Mouse (Mus musculus): ENCODE results near the gene Fas. TPM values are rescaled to one million over a fixed set of nuclear protein-coding genes. Genes with fewer than 3 reads are reported as not detected.

The Fas gene
- polyA plus RNA-seq (2012; fragmentation: generic; extraction: Trizol) = 2.8 TPM

GRCm38 (mm10) chr19:34289948-34290789 lies at the start of gene Fas:
Gene Fas (plus strand): TSS chr19:34290666.
- Histone ChIP-seq H3ac (ENCODE audit: control insufficient read depth, insufficient read length) (no peak within 1 kb of the TSS), H3K79me2 (ENCODE audit: control insufficient read depth, insufficient read depth) (no peaks in the 10 kb centered on the region), H3K36me3 (ENCODE audit: control insufficient read depth, insufficient read depth) (no peaks in the 10 kb centered on the region), H3K27me3 (ENCODE audit: control insufficient read depth, insufficient read depth, insufficient read length) (no peaks in the 10 kb centered on the region), H3K4me2 (ENCODE audit: low read depth) (peak within 1 kb of the TSS; percentile 89), H3K4me3 (peak within 1 kb of the TSS; percentile 41)
- TF ChIP-seq TCF3 (IDR thresholded peaks at IDR 0.05; ENCODE audit: insufficient read length, low read depth) = no peak
- TF ChIP-seq POLR2AphosphoS2 (IDR thresholded peaks at IDR 0.05; ENCODE audit: insufficient read length, low read depth) = peak; percentile 30
- no peak for TF ChIP-seq MYOD1 (IDR thresholded peaks at IDR 0.05; ENCODE audit: control insufficient read depth in 1 of 3, insufficient read length in 2 of 3, low read depth in 2 of 3)
- TF ChIP-seq POLR2A (IDR thresholded peaks at IDR 0.05; ENCODE audit: insufficient read length, low read depth) = peak; percentile 54

- H3K4me3 ChIP-seq = no peak overlapping the region
- no peaks in the 10 kb centered on the region for H3K27me3 ChIP-seq (ENCODE audit: control insufficient read depth, insufficient read depth, insufficient read length)
- no peak overlapping the region for H3ac ChIP-seq (ENCODE audit: control insufficient read depth, insufficient read length)
- no peak overlapping the region for H3K4me2 ChIP-seq (ENCODE audit: low read depth)
- peaks cover 80% of the 10 kb centered on the region for H3K36me3 ChIP-seq (ENCODE audit: control insufficient read depth, insufficient read depth)
- H3K79me2 ChIP-seq (ENCODE audit: control insufficient read depth, insufficient read depth) = no peaks in the 10 kb centered on the region
- peak; percentile 89 for TF ChIP-seq POLR2AphosphoS2 (IDR thresholded peaks at IDR 0.05; ENCODE audit: insufficient read length, low read depth)
- TF ChIP-seq MAX (IDR thresholded peaks at IDR 0.05; ENCODE audit: low read depth) = no peak
- TF ChIP-seq SRF (IDR thresholded peaks at IDR 0.05; ENCODE audit: control insufficient read depth, insufficient read length, low read depth) = no peak
- TF ChIP-seq MYOD1 (IDR thresholded peaks at IDR 0.05; ENCODE audit: control insufficient read depth in 1 of 3, insufficient read length in 2 of 3, low read depth in 2 of 3) = no peak
- TF ChIP-seq USF1 (IDR thresholded peaks at IDR 0.05; ENCODE audit: low read depth) = no peak
- TF ChIP-seq REST (IDR thresholded peaks at IDR 0.05; ENCODE audit: insufficient read depth, insufficient read length) = no peak
- TF ChIP-seq CEBPB (IDR thresholded peaks at IDR 0.05; ENCODE audit: insufficient read depth, poor library complexity, severe bottlenecking) = no peak
- no peak for TF ChIP-seq TCF12 (IDR thresholded peaks at IDR 0.05; ENCODE audit: insufficient read depth, poor library complexity, severe bottlenecking)
- TF ChIP-seq TCF3 (IDR thresholded peaks at IDR 0.05; ENCODE audit: insufficient read length, low read depth) = no peak
- TF ChIP-seq MYOG (IDR thresholded peaks at IDR 0.05; ENCODE audit: control insufficient read depth in 1 of 3, insufficient read depth in 1 of 3, insufficient read length in 2 of 3, low read depth in 2 of 3) = no peak
- peak; percentile 40 for TF ChIP-seq POLR2A (IDR thresholded peaks at IDR 0.05; ENCODE audit: insufficient read length, low read depth)
- no peak for TF ChIP-seq E2F4 (IDR thresholded peaks at IDR 0.05; ENCODE audit: insufficient read depth)
Observed at GRCm38 (mm10) chr19:34241247-34241915, 49.1 kb upstream of the Fas start.

- Histone ChIP-seq H3ac (ENCODE audit: control insufficient read depth, insufficient read length) (no peak overlapping the region), H3K4me2 (ENCODE audit: low read depth) (no peak overlapping the region), H3K4me3 (no peak overlapping the region), H3K79me2 (ENCODE audit: control insufficient read depth, insufficient read depth) (no peaks in the 10 kb centered on the region), H3K36me3 (ENCODE audit: control insufficient read depth, insufficient read depth) (peaks cover 81% of the 10 kb centered on the region), H3K27me3 (ENCODE audit: control insufficient read depth, insufficient read depth, insufficient read length) (no peaks in the 10 kb centered on the region)
- TF ChIP-seq POLR2AphosphoS2 (IDR thresholded peaks at IDR 0.05; ENCODE audit: insufficient read length, low read depth) (peak; percentile 53), POLR2A (IDR thresholded peaks at IDR 0.05; ENCODE audit: insufficient read length, low read depth) (peak; percentile 20), TCF3 (IDR thresholded peaks at IDR 0.05; ENCODE audit: insufficient read length, low read depth) (no peak), TCF12 (IDR thresholded peaks at IDR 0.05; ENCODE audit: insufficient read depth, poor library complexity, severe bottlenecking) (no peak), REST (IDR thresholded peaks at IDR 0.05; ENCODE audit: insufficient read depth, insufficient read length) (no peak), MYOG (IDR thresholded peaks at IDR 0.05; ENCODE audit: control insufficient read depth in 1 of 3, insufficient read depth in 1 of 3, insufficient read length in 2 of 3, low read depth in 2 of 3) (no peak), MAX (IDR thresholded peaks at IDR 0.05; ENCODE audit: low read depth) (no peak), USF1 (IDR thresholded peaks at IDR 0.05; ENCODE audit: low read depth) (no peak), CEBPB (IDR thresholded peaks at IDR 0.05; ENCODE audit: insufficient read depth, poor library complexity, severe bottlenecking) (no peak), MYOD1 (IDR thresholded peaks at IDR 0.05; ENCODE audit: control insufficient read depth in 1 of 3, insufficient read length in 2 of 3, low read depth in 2 of 3) (no peak)
Observed at GRCm38 (mm10) chr19:34242925-34243324, 47.5 kb upstream of the Fas start.

GRCm38 (mm10) chr19:34244056-34244455 lies 46.4 kb upstream of the Fas start:
- H3ac ChIP-seq (ENCODE audit: control insufficient read depth, insufficient read length) = no peak overlapping the region
- H3K27me3 ChIP-seq (ENCODE audit: control insufficient read depth, insufficient read depth, insufficient read length) = no peaks in the 10 kb centered on the region
- TF ChIP-seq USF1 (IDR thresholded peaks at IDR 0.05; ENCODE audit: low read depth) (no peak), REST (IDR thresholded peaks at IDR 0.05; ENCODE audit: insufficient read depth, insufficient read length) (no peak), TCF12 (IDR thresholded peaks at IDR 0.05; ENCODE audit: insufficient read depth, poor library complexity, severe bottlenecking) (no peak), CEBPB (IDR thresholded peaks at IDR 0.05; ENCODE audit: insufficient read depth, poor library complexity, severe bottlenecking) (no peak), E2F4 (IDR thresholded peaks at IDR 0.05; ENCODE audit: insufficient read depth) (no peak), SRF (IDR thresholded peaks at IDR 0.05; ENCODE audit: control insufficient read depth, insufficient read length, low read depth) (no peak), MYOG (IDR thresholded peaks at IDR 0.05; ENCODE audit: control insufficient read depth in 1 of 3, insufficient read depth in 1 of 3, insufficient read length in 2 of 3, low read depth in 2 of 3) (no peak), MYOD1 (IDR thresholded peaks at IDR 0.05; ENCODE audit: control insufficient read depth in 1 of 3, insufficient read length in 2 of 3, low read depth in 2 of 3) (no peak), POLR2AphosphoS2 (IDR thresholded peaks at IDR 0.05; ENCODE audit: insufficient read length, low read depth) (no peak), POLR2A (IDR thresholded peaks at IDR 0.05; ENCODE audit: insufficient read length, low read depth) (no peak), MAX (IDR thresholded peaks at IDR 0.05; ENCODE audit: low read depth) (no peak), TCF3 (IDR thresholded peaks at IDR 0.05; ENCODE audit: insufficient read length, low read depth) (no peak)
- H3K4me3 ChIP-seq = no peak overlapping the region
- H3K36me3 ChIP-seq (ENCODE audit: control insufficient read depth, insufficient read depth) = peaks cover 90% of the 10 kb centered on the region
- H3K79me2 ChIP-seq (ENCODE audit: control insufficient read depth, insufficient read depth) = no peaks in the 10 kb centered on the region
- no peak overlapping the region for H3K4me2 ChIP-seq (ENCODE audit: low read depth)
